Comparison of ENCODE assay signal across 7 mouse cellular contexts in the genomic region with DNA sequence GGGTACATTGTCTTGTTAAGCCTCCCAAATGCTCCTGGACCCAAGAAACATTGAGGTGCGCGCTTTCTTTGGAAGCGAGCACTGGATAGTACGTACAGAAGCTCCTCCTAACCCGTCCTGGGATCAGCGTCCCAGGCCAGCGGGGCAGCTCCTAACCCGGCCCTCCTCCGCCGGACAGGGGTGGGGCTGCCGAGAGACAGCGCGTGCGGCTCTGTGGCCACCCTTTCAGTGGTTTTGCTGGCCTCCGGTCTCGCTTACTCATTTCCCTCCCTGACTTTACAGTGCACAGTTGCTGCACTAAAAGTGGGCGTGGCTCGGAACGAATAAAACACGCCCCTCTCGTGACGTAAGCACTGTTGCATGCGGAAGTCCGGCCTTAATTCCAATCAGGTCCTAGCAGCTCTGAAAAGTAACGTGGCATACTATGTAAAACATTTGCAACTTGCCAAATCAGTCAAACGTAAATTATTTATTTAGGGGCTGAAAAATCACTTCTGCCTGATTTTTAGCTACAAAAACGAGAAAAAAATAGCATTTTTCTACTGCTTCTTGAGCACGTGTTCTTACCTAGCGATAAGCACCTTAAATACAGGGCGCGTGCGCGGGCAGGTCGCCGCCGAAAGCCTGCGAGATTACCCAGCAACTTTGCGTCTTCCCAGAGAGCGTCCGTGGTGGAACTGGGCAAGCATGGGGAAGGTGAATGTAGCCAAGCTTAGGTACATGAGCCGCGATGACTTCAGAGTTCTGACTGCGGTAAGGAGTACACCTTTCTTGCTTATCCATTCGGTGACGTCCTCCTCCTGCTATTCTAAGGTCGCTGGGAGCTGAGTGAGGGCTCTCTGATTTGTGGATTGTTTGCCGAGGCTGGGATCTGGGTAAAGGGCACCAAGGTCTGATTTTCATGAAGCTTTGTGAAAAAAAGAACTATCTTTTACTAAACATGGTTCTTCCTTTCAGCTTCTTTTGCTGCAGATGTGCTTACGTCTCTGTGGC. TPM values are rescaled to one million over a fixed set of nuclear protein-coding genes. Genes with fewer than 3 reads are reported as not detected.
DNase-seq lines count a peak whose midpoint lies in the region; ATAC-seq lines count a peak whose summit lies in the region.

A gene (plus strand): TSS at position 392 of the 993 bp plus-strand sequence.

- peak within 1 kb of the TSS; percentile 86 for H3K9ac ChIP-seq in intestine, embryonic 16.5 days (ENCODE audit: low read depth, low read length)
- H3K9ac ChIP-seq in midbrain, embryonic 11.5 days (ENCODE audit: low read length) = peak within 1 kb of the TSS; percentile 78

- peak; percentile 96 for DNase-seq in adrenal gland, adult 8-10 months
- DNase-seq in embryo, embryonic 9.5 days (ENCODE audit: extremely low spot score) = peak; percentile 98
- peak; percentile 81 to 94 for DNase-seq in gastrocnemius, postnatal 4 days (ENCODE audit: low spot score in 2 of 2)
- DNase-seq in left cerebral cortex, postnatal 36 days (ENCODE audit: low spot score in 2 of 2) = peak; percentile 80 to 90
- peak; percentile 100 for DNase-seq in midbrain, embryonic 11.5 days (ENCODE audit: low spot score, missing footprints)
- DNase-seq in skeletal muscle tissue, adult 2 months (ENCODE audit: low read depth, low spot score) = peak; percentile 97

- 0 out of 2 replicates have a peak, but pooled peaks cover 7% of the 10 kb centered on the region for H3K4me1 ChIP-seq in intestine, embryonic 16.5 days (ENCODE audit: control insufficient read depth, insufficient read depth, low read length)
- H3K4me1 ChIP-seq in midbrain, embryonic 11.5 days (ENCODE audit: control insufficient read depth, insufficient read depth, low read length) = peaks cover 8% of the 10 kb centered on the region; the same call in 1 of the 2 replicates

- H3K36me3 ChIP-seq in intestine, embryonic 16.5 days (ENCODE audit: control insufficient read depth, insufficient read depth, low read length) = peaks cover 5% of the 10 kb centered on the region; the same call in 1 of the 2 replicates
- H3K36me3 ChIP-seq in midbrain, embryonic 11.5 days (ENCODE audit: control insufficient read depth, insufficient read depth, low read length) = no peaks in the 10 kb centered on the region

- under 1% methylated on average over 48 of the region's 48 CpGs for WGBS in intestine, embryonic 16.5 days
- under 1% methylated on average over 48 of the region's 48 CpGs for WGBS in midbrain, embryonic 11.5 days

- intact Hi-C loops in left cerebral cortex, postnatal 36 days (cut with DNase I) = loop anchor here (5.0 kb wide), 1 partner anchor 372 kb away; no protein-coding TSS in a partner anchor

- peak; percentile 98 for ATAC-seq in intestine, embryonic 16.5 days
- peak; percentile 98 for ATAC-seq in midbrain, embryonic 11.5 days (ENCODE audit: low FRiP score)

- peak within 1 kb of the TSS; percentile 65 for H3K4me3 ChIP-seq in intestine, embryonic 16.5 days (ENCODE audit: low read length)
- peak within 1 kb of the TSS; percentile 55 for H3K4me3 ChIP-seq in midbrain, embryonic 11.5 days (ENCODE audit: low read depth, low read length)

- peak within 1 kb of the TSS; percentile 73 for H3K4me2 ChIP-seq in intestine, embryonic 16.5 days (ENCODE audit: low read depth, low read length)
- H3K4me2 ChIP-seq in midbrain, embryonic 11.5 days = peak within 1 kb of the TSS; percentile 59

- no peaks in the 10 kb centered on the region for H3K9me3 ChIP-seq in intestine, embryonic 16.5 days (ENCODE audit: control insufficient read depth, low read length)
- H3K9me3 ChIP-seq in midbrain, embryonic 11.5 days (ENCODE audit: control insufficient read depth, low read length) = no peaks in the 10 kb centered on the region

- no peaks in the 10 kb centered on the region for H3K27me3 ChIP-seq in intestine, embryonic 16.5 days (replicated peaks; ENCODE audit: control insufficient read depth, insufficient read depth, low read length)
- no peaks in the 10 kb centered on the region for H3K27me3 ChIP-seq in midbrain, embryonic 11.5 days (ENCODE audit: control insufficient read depth, insufficient read depth, low read length)

- peak within 1 kb of the TSS; percentile 94 for H3K27ac ChIP-seq in intestine, embryonic 16.5 days (ENCODE audit: low read length)
- H3K27ac ChIP-seq in midbrain, embryonic 11.5 days (ENCODE audit: low read depth, low read length) = peak within 1 kb of the TSS; percentile 63

RNA-seq across cellular contexts. Expression of the gene that starts here (rescaled TPM):
- total RNA-seq in adrenal gland, adult 8-10 months (2022) = 10 to 100 TPM; 47.5 to 55.7 (median 51.9) TPM
- total RNA-seq in gastrocnemius, postnatal 4 days (2021) = 10 to 100 TPM; 16.6 to 17.7 TPM
- polyA plus RNA-seq in intestine, embryonic 16.5 days (2015; fragmentation: Nextera tagmentation; extraction: Ambion mirVana) = 23.9 and 25.8 TPM in 2 replicates
- total RNA-seq in left cerebral cortex, postnatal 36 days (2021) = 10 to 100 TPM; 17.2 to 19.0 TPM
- 31.7 and 33.0 TPM in 2 replicates for polyA plus RNA-seq in midbrain, embryonic 11.5 days (2014; fragmentation: Nextera tagmentation; extraction: Ambion mirVana)

Comparison
In these comparisons a context has a peak if more than half of its experiments do, and no peak if none do; other contexts are left out.
1. Peak in every context shown above with its lines: DNase-seq, ATAC-seq, H3K4me3 ChIP-seq and H3K27ac ChIP-seq.